Mouse (Mus musculus) monocyte, adult 2 months (primary cell): ENCODE results near the gene Sh3bp5.
"Not testable (repeated sequence)": the region's sequence is repeated elsewhere in the genome, so short reads cannot be mapped to it uniquely, and the experiment has no call there.

Experiments used
- DNase-seq, 2 experiments: peaks; one replicate each; pipeline ENCODE4 v3.0.0; 2022; ENCODE audit warnings: low spot score in 2 of 2, low read depth in 1 of 2

Sh3bp5 gene

DNA sequence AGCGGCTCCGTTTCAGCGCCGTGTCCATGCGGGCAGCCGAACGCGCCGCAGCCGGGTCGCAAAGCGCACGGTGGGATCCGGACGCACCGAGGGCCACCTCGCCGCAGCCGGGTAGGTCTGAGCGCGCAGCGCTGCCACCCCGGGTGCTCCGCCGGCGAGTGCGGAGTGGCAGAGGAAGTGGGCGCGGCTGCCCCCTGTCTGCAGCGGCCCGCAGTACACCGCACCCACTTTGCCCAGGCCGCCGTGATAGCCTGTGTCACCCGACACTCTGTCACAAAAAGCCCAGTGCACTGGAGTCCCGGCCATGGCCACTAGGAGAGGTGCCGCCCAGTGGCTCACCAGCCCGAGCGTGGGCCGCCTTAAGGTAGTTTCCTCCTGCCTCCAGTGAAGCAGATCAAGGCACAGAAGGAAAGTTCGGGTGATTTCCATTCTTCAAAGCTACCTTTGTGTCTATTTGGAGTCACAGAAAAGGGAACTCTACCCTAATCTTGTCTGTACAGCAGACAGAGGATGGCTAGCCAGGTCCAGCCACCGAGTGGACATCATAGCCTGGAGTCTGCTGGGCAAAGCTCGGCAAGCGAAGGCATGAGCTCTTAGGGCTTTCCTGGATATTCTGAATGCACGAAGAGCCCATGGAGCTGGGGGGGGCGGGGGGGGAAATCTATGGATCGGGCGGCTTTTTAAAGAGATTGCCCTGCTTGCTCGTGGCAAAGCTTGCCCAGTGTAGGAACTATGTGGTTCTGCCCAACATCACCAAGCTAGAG lies at the start of gene Sh3bp5:
Gene Sh3bp5, minus strand, starts transcription at position 149 of the 764 bp plus-strand sequence.
- DNase-seq, result peak; percentile 90 to 96

- DNase-seq, result peak in 1 of 2 experiments; percentile 9
Measured at GRCm38 (mm10) chr14:31482417-31482816, 46.5 kb upstream of the Sh3bp5 start.

DNA sequence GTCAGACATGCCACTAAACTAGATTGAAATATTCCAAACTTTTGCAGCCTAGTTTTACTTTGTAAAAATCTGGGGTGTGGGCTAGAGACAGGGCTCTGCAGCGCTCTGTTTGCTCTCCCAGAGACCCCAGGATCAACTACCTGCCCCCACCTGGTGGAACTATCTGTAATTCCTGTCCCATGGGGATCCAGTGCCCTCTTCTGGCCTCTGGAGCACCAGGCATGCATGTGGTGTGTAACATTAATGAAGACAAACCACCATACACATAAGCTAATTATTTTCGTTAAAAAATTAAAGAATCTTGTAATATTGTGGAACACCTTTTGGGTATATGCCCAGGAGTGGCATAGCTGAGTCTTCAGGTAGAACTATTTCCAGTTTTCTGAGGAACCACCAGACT lies 37.4 kb upstream of the Sh3bp5 start:
- no peak for DNase-seq

GRCm38 (mm10) chr14:31472451-31473061 lies 36.7 kb upstream of the Sh3bp5 start:
- DNase-seq, result peak in 1 of 2 experiments; percentile 31

- DNase-seq, result no peak
Measured at GRCm38 (mm10) chr14:31469711-31470110, 33.8 kb upstream of the Sh3bp5 start.

DNA sequence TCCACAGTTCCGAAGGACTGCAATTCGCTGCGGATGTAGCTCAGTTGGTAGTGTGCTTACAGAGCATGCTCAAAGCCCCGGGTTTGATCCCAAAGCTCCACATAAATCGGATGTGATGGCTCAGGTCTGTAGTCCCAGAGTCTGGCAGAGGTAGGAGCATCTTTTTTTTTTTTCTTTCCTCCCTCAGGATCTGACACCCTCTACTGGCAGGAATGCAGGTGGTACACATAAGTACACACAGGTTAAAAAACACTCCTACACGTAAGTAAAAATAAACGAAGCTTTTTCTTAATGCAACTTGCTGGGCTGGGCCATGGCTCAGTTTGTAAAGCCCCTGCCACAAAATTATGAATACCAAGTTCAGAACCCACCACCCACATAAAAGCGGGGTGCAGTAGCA lies 28.3 kb upstream of the Sh3bp5 start:
- DNase-seq, result no peak

- DNase-seq, result no peak
Measured at GRCm38 (mm10) chr14:31462886-31463285, 27.0 kb upstream of the Sh3bp5 start.

DNA sequence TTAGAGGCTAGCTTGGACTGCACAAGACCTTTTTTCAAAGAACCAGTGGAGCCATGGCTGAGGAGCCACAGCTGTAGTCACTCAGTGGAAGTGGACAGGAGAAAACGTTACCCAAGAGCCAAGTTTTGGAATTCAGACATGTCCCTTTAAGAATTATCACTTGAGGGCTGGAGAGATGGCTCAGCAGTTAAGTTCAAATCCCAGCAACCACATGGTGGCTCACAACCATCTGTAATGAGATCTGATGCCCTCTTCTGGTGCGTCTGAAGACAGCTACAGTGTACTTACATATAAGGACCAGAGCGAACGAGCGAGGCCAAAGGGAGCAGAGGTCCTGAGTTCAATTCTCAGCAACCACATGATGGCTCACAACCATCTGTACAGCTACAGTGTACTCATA lies 26.3 kb upstream of the Sh3bp5 start:
- not testable (repeated sequence) for DNase-seq

DNA sequence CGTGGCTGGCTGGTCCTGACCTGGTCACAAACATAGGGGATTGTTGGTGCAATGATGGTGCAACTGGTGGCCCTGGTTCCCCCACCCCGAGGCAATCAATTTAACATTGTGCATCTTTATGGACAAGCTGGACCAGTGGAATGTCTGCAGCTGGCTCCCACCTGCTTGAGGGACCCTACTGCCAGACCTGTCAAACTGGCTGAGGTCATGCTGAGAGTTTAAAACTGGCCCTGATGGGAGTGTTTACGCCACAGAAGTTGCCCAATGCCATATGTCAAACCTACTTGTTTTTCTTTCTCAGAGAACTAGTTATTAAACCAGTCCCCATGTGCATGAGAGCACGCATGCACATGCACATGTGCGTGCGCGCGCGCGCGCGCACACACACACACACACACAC lies 22.1 kb upstream of the Sh3bp5 start:
- DNase-seq, result no peak

- no peak for DNase-seq
Measured at GRCm38 (mm10) chr14:31456064-31456721, 20.3 kb upstream of the Sh3bp5 start.

DNA sequence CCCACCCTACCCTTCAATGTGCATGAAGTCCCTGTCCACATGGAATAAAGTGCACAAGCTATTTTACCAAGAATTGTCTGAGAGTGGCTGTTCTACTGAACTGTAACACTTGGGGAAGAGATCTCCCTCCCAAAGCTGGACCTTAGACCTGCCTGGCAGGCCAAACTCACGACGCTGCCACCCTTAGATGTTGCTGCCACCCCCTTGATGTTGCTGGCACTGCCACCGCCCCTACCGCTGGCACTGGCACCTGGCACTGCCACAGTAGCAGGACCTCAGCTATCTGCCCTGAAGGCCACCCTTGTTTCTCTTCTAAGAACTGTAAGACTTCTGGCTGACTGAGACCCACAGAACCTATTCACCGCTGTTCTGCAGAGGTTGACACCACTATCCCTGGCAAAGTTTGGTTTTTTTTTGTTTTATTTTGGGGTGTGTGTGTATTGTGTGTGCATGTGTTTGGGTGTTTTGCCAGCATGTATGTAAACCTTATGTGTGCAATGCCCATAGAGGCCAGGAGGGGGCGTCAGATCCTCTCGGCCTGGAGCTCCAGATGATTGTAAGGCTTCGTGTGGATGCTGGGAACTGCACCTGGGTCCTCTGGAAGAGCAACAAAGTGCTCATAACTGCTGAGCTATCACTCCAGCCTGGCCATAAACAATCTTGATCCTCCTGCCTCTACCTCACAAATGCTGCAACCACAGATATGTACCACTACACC lies 19.1 kb upstream of the Sh3bp5 start:
- no peak for DNase-seq

- not testable (repeated sequence) for DNase-seq
Measured at GRCm38 (mm10) chr14:31453946-31454345, 18.1 kb upstream of the Sh3bp5 start.

DNA sequence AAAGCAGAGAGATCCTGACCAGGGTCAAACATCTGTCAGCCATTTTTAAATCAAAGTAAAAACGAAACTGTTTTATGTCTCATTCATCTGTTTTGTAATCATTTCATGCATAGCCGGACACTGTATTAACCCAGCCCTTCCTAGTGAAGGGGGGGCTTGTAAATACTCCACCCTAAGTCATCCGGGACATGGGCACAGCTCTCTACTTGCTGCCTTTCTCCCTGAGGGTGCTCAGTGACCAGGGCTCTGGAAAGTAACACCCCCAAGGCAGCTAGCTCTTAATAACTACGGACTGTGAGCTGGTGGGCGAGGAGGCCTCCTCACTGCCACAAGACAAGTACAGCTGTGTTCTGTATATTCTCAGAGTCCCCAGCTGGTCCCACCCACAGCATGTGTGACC lies 13.1 kb upstream of the Sh3bp5 start:
- no peak for DNase-seq

GRCm38 (mm10) chr14:31443616-31444015 lies 7.7 kb upstream of the Sh3bp5 start:
- DNase-seq, result no peak

DNA sequence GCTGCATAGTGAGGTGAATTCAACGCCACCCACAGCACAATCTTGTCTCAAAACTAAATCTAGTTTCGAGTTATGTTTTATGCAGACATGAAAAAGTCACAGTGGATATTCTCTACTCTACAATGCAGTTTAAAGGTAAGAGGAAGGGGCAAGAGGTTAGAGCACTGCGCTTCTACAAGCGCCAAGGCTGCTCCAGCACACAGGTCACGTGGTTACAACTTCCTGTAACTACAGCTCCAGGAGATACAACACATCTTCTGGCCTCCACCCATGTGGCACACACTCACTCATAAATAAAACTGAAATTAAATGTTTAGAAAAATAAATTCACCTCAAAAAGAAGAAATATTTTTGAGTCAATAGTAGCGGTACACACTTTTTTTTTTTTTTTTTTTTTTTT lies 4.8 kb upstream of the Sh3bp5 start:
- DNase-seq, result no peak

- DNase-seq, result no peak
Measured at GRCm38 (mm10) chr14:31440230-31440629, 4.4 kb upstream of the Sh3bp5 start.

DNA sequence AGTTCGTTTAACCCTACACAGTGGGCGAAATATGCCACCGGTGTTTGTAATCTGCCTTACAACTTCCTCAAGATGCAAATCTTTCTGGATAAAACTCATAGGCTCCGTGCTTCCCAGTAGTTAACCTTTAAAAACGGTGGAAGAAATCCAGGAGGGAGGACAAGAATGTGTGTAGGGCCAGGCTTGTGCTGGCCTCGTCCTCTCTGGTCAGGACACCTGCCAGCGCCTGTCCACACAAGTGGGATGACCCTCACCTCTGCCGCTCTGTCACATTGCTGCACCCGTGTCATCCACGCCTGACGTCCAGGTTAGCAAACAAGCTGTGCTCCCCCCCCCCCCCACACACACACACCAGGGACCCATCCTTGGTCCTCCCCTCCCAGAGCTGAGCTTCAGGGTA lies 3.4 kb upstream of the Sh3bp5 start:
- DNase-seq, result no peak

- no peak for DNase-seq
Measured at GRCm38 (mm10) chr14:31437826-31438529, 2.1 kb upstream of the Sh3bp5 start.

DNA sequence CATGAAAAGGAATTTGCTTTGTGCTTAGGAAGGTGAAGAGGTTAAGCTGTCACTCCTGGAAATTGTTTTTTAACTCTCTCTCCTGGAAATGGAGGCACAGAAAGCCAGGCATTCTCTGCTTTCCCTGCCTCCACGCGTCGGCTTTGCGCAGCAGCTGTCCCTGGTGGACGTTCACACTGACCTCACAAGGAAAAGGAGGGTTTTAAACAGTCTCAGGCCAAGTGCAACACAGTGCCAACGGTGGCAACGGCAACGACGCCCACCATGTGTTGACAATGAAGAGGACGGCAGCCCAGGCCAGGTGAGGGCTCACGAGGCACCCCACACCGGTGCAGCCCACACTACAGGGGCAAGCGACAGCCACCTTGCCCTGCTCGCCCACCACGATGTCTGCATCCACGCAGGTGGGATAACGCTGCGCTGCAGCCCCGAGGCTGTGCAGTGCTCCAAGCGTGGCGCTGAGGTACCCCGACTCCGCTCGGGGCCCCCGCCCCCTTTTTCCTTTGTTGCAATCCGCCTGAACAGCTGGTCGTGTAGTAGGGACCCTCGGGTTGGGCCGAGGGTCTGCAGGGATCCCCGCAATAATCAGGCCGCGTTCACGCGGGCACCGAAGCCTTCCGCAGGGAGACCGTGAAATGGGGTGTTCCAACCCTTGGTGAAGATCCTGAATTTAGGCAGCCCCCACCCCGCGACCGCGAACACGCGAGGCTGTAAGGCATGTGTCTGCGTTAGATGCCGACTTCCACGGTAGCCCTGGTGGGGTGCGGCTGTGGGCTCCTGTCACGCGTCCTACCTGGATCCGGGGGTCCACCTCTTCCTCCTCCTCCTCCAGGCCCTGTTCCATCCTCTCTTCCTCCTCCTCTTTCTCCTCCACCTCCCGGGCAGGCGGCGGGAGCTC lies 611 bp downstream of the Sh3bp5 start:
- no peak for DNase-seq

DNA sequence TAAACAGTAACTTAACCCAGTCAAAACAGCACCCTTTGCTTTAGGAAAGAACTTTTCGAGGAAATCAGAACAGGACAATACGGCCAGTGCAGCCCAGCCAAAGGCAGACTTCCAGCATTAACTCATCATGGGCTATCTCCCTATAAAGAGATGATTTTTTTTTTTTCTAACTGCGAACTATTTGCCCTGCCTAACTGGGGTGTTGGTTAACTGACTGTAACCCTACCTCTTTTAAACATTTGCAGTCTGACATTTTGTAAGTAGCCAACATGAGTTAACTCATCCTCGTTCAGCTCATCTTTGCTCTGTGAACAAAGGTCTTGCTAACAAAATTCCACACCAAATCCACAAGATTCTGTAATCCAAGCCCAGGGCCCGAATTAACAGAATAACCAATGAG lies 1.5 kb downstream of the Sh3bp5 start:
- no peak for DNase-seq
